Mouse (Mus musculus) hindbrain, embryonic 16.5 days (tissue): Measurements from ENCODE around the gene Tmem107. TPM values are rescaled to one million over a fixed set of nuclear protein-coding genes. Genes with fewer than 3 reads are reported as not detected.

ENCODE experiments used
- ATAC-seq: fragments of 200-750 bp; cut with Nextera tagmentation; 2 replicates; pipeline ENCODE4 v1.8.0; 2017; ENCODE audit warnings: moderate TSS enrichment, moderate library complexity
- H3K27ac ChIP-seq: fragments of 300-500 bp; sonication (generic); 2 replicates; pipeline ENCODE4 v1.5.1; 2014; ENCODE audit warnings: low read depth, mild to moderate bottlenecking, control low read depth, low read length, moderate library complexity
- H3K27me3 ChIP-seq: fragments of 300-500 bp; sonication (generic); replicated peaks from 2 replicates; pipeline ENCODE4 v1.6.1; 2014; ENCODE audit warnings: low read length; ENCODE audit not compliant: control insufficient read depth, insufficient read depth
- H3K36me3 ChIP-seq: fragments of 300-500 bp; sonication (generic); 2 replicates; pipeline ENCODE4 v1.6.1; 2014; ENCODE audit warnings: mild to moderate bottlenecking, low read length, moderate library complexity, mixed read lengths; ENCODE audit not compliant: control insufficient read depth, insufficient read depth
- H3K4me1 ChIP-seq: fragments of 300-500 bp; sonication (generic); 2 replicates; pipeline ENCODE4 v1.6.1; 2014; ENCODE audit warnings: low read depth, low read length; ENCODE audit not compliant: control insufficient read depth, insufficient read depth
- H3K4me2 ChIP-seq: fragments of 300-500 bp; sonication (generic); 2 replicates; pipeline ENCODE4 v1.6.1; 2014; ENCODE audit warnings: mild to moderate bottlenecking, low read length, control low read depth, moderate library complexity
- H3K4me3 ChIP-seq: fragments of 300-500 bp; sonication (generic); 2 replicates; pipeline ENCODE4 v1.5.1; 2014; ENCODE audit warnings: mild to moderate bottlenecking, low read length, control low read depth, moderate library complexity
- H3K9ac ChIP-seq: fragments of 300-500 bp; sonication (generic); 2 replicates; pipeline ENCODE4 v1.6.1; 2014; ENCODE audit warnings: low read depth, mild to moderate bottlenecking, control low read depth, low read length, moderate library complexity
- H3K9me3 ChIP-seq: fragments of 300-500 bp; sonication (generic); 2 replicates; pipeline ENCODE4 v1.6.1; 2014; ENCODE audit warnings: mild to moderate bottlenecking, low read length, moderate library complexity; ENCODE audit not compliant: control insufficient read depth
- WGBS: fragments of 180-500 bp; shearing (Covaris S2); extraction: QIAGEN DNeasy Blood & Tissue Kit; methylation state at CpG from one replicate; pipeline ENCODE4 v1.1.7; 2014; 5-methylcytosine and 5-hydroxymethylcytosine counted together
- polyA plus RNA-seq: library from polyadenylated mRNA; unstranded; fragments of >200 nt; fragmentation: Nextera tagmentation; extraction: Ambion mirVana; gene quantifications from 2 replicates; pipeline ENCODE4 v1.2.1, GENCODE M21; 2015

Gene Tmem107
- 38.6 and 42.6 TPM in 2 replicates for polyA plus RNA-seq

- Histone ChIP-seq H3K9ac (peak within 1 kb of the TSS; percentile 88), H3K9me3 (no peaks in the 10 kb centered on the region), H3K27me3 (no peaks in the 10 kb centered on the region), H3K4me1 (peaks cover 33% of the 10 kb centered on the region), H3K36me3 (no peaks in the 10 kb centered on the region), H3K4me3 (peak within 1 kb of the TSS; percentile 56), H3K4me2 (peak within 1 kb of the TSS; percentile 76), H3K27ac (peak within 1 kb of the TSS; percentile 93)
- WGBS, result under 1% methylated on average over 47 of the region's 47 CpGs
- peak; percentile 90 for ATAC-seq
Observed at GRCm38 (mm10) chr11:69070590-69071222, at the start of gene Tmem107. Gene Tmem107 (plus strand): TSS chr11:69070806.

DNA sequence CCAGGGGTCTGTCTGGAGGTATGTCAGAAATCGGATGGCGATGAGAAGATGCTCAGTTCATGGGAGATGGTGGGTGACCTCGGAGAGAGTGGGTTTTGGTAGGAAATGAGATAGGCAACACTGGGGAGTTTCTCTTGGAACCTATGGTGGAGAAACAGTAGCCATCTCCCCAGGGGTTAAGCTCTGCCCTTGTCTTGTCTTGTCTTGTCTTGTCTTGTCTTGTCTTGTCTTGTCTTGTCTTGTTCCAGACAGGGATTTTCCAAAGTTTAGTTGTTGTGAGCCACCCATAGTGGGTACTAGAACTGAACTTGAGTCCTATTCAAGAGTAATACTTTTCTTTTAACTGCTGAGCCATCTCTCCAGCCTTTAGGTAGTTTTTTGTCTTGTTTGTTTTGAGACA, 44.0 kb upstream of the Tmem107 start:
- ATAC-seq, result no peak
- H3K9me3 ChIP-seq, result no peaks in the 10 kb centered on the region
- H3K4me1 ChIP-seq, result no peaks in the 10 kb centered on the region
- H3K27me3 ChIP-seq, result no peaks in the 10 kb centered on the region
- H3K27ac ChIP-seq, result no peak overlapping the region
- whole genome bisulfite sequencing, result 93% methylated on average over 3 of the region's 3 CpGs
- no peak overlapping the region for H3K4me2 ChIP-seq
- no peak overlapping the region for H3K9ac ChIP-seq
- peaks cover 61% of the 10 kb centered on the region for H3K36me3 ChIP-seq
- no peak overlapping the region for H3K4me3 ChIP-seq

- 60% methylated on average over 2 of the region's 2 CpGs for WGBS
- H3K4me2 ChIP-seq, result no peak overlapping the region
- no peak for ATAC-seq
- no peak overlapping the region for H3K4me3 ChIP-seq
- H3K9ac ChIP-seq, result no peak overlapping the region
- no peak overlapping the region for H3K27ac ChIP-seq
- H3K36me3 ChIP-seq, result peaks cover 50% of the 10 kb centered on the region
- H3K9me3 ChIP-seq, result no peaks in the 10 kb centered on the region
- no peaks in the 10 kb centered on the region for H3K27me3 ChIP-seq
- H3K4me1 ChIP-seq, result no peaks in the 10 kb centered on the region
Observed at GRCm38 (mm10) chr11:69028805-69029204, 41.8 kb upstream of the Tmem107 start.

DNA sequence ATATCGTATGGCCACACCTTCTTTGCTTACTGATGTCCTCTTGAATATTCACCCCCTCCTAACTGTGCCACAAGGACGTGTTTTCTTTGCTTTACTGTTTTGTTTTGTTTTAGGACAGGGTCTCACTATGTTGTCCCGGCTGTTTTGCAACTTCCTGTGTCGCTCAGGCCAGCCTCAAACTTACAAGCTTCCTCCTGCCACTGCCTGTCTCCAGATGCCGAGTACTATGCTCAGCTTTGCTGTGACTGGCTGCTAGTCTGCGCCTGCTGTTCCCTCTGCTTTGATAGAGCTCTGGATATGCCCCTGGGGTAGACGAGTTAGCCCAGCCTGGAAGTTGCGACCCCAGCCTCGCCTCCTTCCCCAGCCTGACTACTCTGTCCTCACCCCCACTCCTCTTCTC, 37.1 kb upstream of the Tmem107 start:
- no peak overlapping the region for H3K9ac ChIP-seq
- peaks cover 14% of the 10 kb centered on the region for H3K4me1 ChIP-seq
- no peaks in the 10 kb centered on the region for H3K9me3 ChIP-seq
- no peak overlapping the region for H3K4me3 ChIP-seq
- no peak overlapping the region for H3K4me2 ChIP-seq
- no peak for ATAC-seq
- peaks cover 19% of the 10 kb centered on the region for H3K36me3 ChIP-seq
- H3K27me3 ChIP-seq, result no peaks in the 10 kb centered on the region
- no peak overlapping the region for H3K27ac ChIP-seq
- 87% methylated on average over 9 of the region's 9 CpGs for WGBS

GRCm38 (mm10) chr11:69034585-69034984, 36.0 kb upstream of the Tmem107 start:
- Histone ChIP-seq H3K4me1 (peaks cover 22% of the 10 kb centered on the region), H3K27me3 (no peaks in the 10 kb centered on the region), H3K27ac (no peak overlapping the region), H3K9me3 (no peaks in the 10 kb centered on the region), H3K36me3 (peaks cover 19% of the 10 kb centered on the region), H3K9ac (no peak overlapping the region), H3K4me3 (no peak overlapping the region), H3K4me2 (no peak overlapping the region)
- WGBS, result 93% methylated on average over 3 of the region's 3 CpGs
- no peak for ATAC-seq

DNA sequence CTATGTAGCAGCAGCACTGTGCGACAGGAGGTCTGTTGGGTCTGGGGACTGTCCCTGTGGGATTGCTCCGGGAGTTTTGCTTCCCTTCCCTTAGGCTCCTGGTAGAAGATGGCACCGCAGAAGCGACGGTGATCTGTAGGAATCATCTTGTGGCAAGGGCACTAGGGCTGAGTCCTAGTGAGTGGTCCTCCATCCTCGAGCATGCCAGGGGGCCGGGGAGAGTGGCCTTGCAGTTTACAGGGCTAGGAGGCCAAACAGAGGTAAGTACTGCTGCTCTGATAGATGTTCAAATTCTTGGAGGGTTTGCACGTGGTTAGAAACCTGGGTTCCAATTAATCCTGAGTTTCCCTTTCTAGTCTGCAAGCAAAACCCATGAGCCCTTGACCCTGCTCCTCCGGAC, 35.2 kb upstream of the Tmem107 start:
- Histone ChIP-seq H3K9ac (peak overlapping the region; percentile 21; the same call in 1 of the 2 replicates), H3K4me3 (0 out of 2 replicates have a peak overlapping the region, but pooled peaks have one; percentile 10), H3K27ac (peak overlapping the region; percentile 63), H3K4me2 (peak overlapping the region; percentile 62), H3K27me3 (no peaks in the 10 kb centered on the region), H3K36me3 (peaks cover 19% of the 10 kb centered on the region), H3K9me3 (no peaks in the 10 kb centered on the region), H3K4me1 (peaks cover 22% of the 10 kb centered on the region)
- ATAC-seq, result no peak
- 82% methylated on average over 9 of the region's 9 CpGs for WGBS

- ATAC-seq, result peak; percentile 21; the same call in 1 of the 2 replicates
- Histone ChIP-seq H3K4me3 (peak overlapping the region; percentile 10; the same call in 1 of the 2 replicates), H3K9me3 (no peaks in the 10 kb centered on the region), H3K4me2 (peak overlapping the region; percentile 62), H3K27me3 (no peaks in the 10 kb centered on the region), H3K9ac (peak overlapping the region; percentile 21; the same call in 1 of the 2 replicates), H3K36me3 (peaks cover 19% of the 10 kb centered on the region), H3K4me1 (peaks cover 22% of the 10 kb centered on the region), H3K27ac (peak overlapping the region; percentile 73)
- WGBS, result 5% methylated on average over 8 of the region's 8 CpGs
Observed at GRCm38 (mm10) chr11:69035849-69036248, 34.8 kb upstream of the Tmem107 start.

- H3K4me2 ChIP-seq, result peak overlapping the region; percentile 62
- ATAC-seq, result peak; percentile 28; the same call in 1 of the 2 replicates
- H3K36me3 ChIP-seq, result peaks cover 15% of the 10 kb centered on the region
- WGBS, result 9% methylated on average over 20 of the region's 20 CpGs
- no peaks in the 10 kb centered on the region for H3K27me3 ChIP-seq
- no peaks in the 10 kb centered on the region for H3K9me3 ChIP-seq
- H3K9ac ChIP-seq, result peak overlapping the region; percentile 76
- peak overlapping the region; percentile 65 for H3K4me3 ChIP-seq
- H3K4me1 ChIP-seq, result peaks cover 22% of the 10 kb centered on the region
- peak overlapping the region; percentile 84 for H3K27ac ChIP-seq
Observed at GRCm38 (mm10) chr11:69036486-69037230, 33.9 kb upstream of the Tmem107 start.
